Mouse (Mus musculus) neural tube, embryonic 14.5 days (tissue): Measurements from ENCODE around the gene Gm17581. TPM values are rescaled to one million over a fixed set of nuclear protein-coding genes. Genes with fewer than 3 reads are reported as not detected.

Source experiments
- ATAC-seq: fragments of 200-750 bp; cut with Nextera tagmentation; 2 replicates; pipeline ENCODE4 v1.8.0; 2017; ENCODE audit warnings: low read depth, mild to moderate bottlenecking, moderate TSS enrichment, moderate library complexity
- H3K27ac ChIP-seq: fragments of 300-500 bp; sonication (generic); 2 replicates; pipeline ENCODE4 v1.5.1; 2014; ENCODE audit warnings: low read depth, mild to moderate bottlenecking, control low read depth, low read length, moderate library complexity, mixed read lengths
- H3K27me3 ChIP-seq: fragments of 300-500 bp; sonication (generic); 2 replicates; pipeline ENCODE4 v1.6.1; 2014; ENCODE audit warnings: low read length; ENCODE audit not compliant: control insufficient read depth, insufficient read depth
- H3K36me3 ChIP-seq: fragments of 300-500 bp; sonication (generic); 2 replicates; pipeline ENCODE4 v1.6.1; 2014; ENCODE audit warnings: low read length, mixed read lengths; ENCODE audit not compliant: control insufficient read depth, insufficient read depth
- H3K4me1 ChIP-seq: fragments of 300-500 bp; sonication (generic); 2 replicates; pipeline ENCODE4 v1.6.1; 2014; ENCODE audit warnings: low read length; ENCODE audit not compliant: control insufficient read depth, insufficient read depth
- H3K4me2 ChIP-seq: fragments of 300-500 bp; sonication (generic); 2 replicates; pipeline ENCODE4 v1.6.1; 2014; ENCODE audit warnings: mild to moderate bottlenecking, low read depth, low read length, control low read depth
- H3K4me3 ChIP-seq: fragments of 300-500 bp; sonication (generic); 2 replicates; pipeline ENCODE4 v1.5.1; 2014; ENCODE audit warnings: low read depth, low read length, control low read depth, mixed read lengths
- H3K9ac ChIP-seq: fragments of 300-500 bp; sonication (generic); replicated peaks from 2 replicates; pipeline ENCODE4 v1.6.1; 2014; ENCODE audit warnings: low read depth, mild to moderate bottlenecking, control low read depth, low read length, mixed read lengths
- H3K9me3 ChIP-seq: fragments of 300-500 bp; sonication (generic); 2 replicates; pipeline ENCODE4 v1.6.1; 2016; ENCODE audit warnings: low read length; ENCODE audit not compliant: control insufficient read depth
- WGBS: fragments of 180-500 bp; shearing (Covaris S2); extraction: QIAGEN DNeasy Blood & Tissue Kit; methylation state at CpG from one replicate; pipeline ENCODE4 v1.1.7; 2014; 5-methylcytosine and 5-hydroxymethylcytosine counted together
- polyA plus RNA-seq: library from polyadenylated mRNA; unstranded; fragments of >200 nt; fragmentation: Nextera tagmentation; extraction: Ambion mirVana; gene quantifications from 2 replicates; pipeline ENCODE4 v1.2.1, GENCODE M21; 2014

The Gm17581 gene
- polyA plus RNA-seq, 1 experiment from 2014 or later = not detected

- H3K4me1 ChIP-seq = peaks cover 17% of the 10 kb centered on the region
- WGBS = 88% methylated on average over 4 of the region's 4 CpGs
Observed at GRCm38 (mm10) chr2:155689211-155689610, 46.5 kb downstream of the Gm17581 start.

GRCm38 (mm10) chr2:155687746-155688145, 47.9 kb downstream of the Gm17581 start:
- WGBS = 98% methylated on average over 11 of the region's 11 CpGs
- no peak for ATAC-seq
- Histone ChIP-seq H3K9ac (no peak overlapping the region), H3K4me3 (no peak overlapping the region), H3K27me3 (no peaks in the 10 kb centered on the region), H3K36me3 (no peaks in the 10 kb centered on the region), H3K4me1 (peaks cover 17% of the 10 kb centered on the region), H3K4me2 (no peak overlapping the region), H3K9me3 (no peaks in the 10 kb centered on the region), H3K27ac (no peak overlapping the region)

More at GRCm38 (mm10) chr2:155689211-155689610, 46.5 kb downstream of the Gm17581 start:
- Histone ChIP-seq H3K9ac (no peak overlapping the region), H3K4me2 (no peak overlapping the region), H3K27ac (no peak overlapping the region), H3K27me3 (no peaks in the 10 kb centered on the region), H3K36me3 (no peaks in the 10 kb centered on the region), H3K9me3 (no peaks in the 10 kb centered on the region), H3K4me3 (no peak overlapping the region)
- no peak for ATAC-seq

- 82% methylated on average over 5 of the region's 5 CpGs for WGBS
- no peak overlapping the region for H3K27ac ChIP-seq
- no peak for ATAC-seq
- no peak overlapping the region for H3K4me2 ChIP-seq
- no peak overlapping the region for H3K9ac ChIP-seq
- H3K4me3 ChIP-seq = no peak overlapping the region
- no peaks in the 10 kb centered on the region for H3K9me3 ChIP-seq
- no peaks in the 10 kb centered on the region for H3K27me3 ChIP-seq
- no peaks in the 10 kb centered on the region for H3K36me3 ChIP-seq
- peaks cover 17% of the 10 kb centered on the region for H3K4me1 ChIP-seq
Observed at GRCm38 (mm10) chr2:155686572-155686971, 49.1 kb downstream of the Gm17581 start.

Other genes with a start within 250 kb of the Gm17581 start
- 30.6 and 35.0 TPM in 2 replicates for gene Acss2, start 217.9 kb downstream of the Gm17581 start, polyA plus RNA-seq
- gene Ggt7, start 217.6 kb downstream of the Gm17581 start, polyA plus RNA-seq = 37.7 and 52.7 TPM in 2 replicates
- gene Gss, start 143.1 kb downstream of the Gm17581 start, polyA plus RNA-seq = 14.9 and 15.1 TPM in 2 replicates
- 0.50 and 0.52 TPM in 2 replicates for gene Myh7b, start 124.7 kb downstream of the Gm17581 start, polyA plus RNA-seq
- gene Trpc4ap, start 43.5 kb downstream of the Gm17581 start, polyA plus RNA-seq = 165 and 174 TPM in 2 replicates
- 38.2 and 42.3 TPM in 2 replicates for gene Edem2, start 6.4 kb downstream of the Gm17581 start, polyA plus RNA-seq
- 1.2 and 3.9 TPM in 2 replicates for gene Procr, start 15.3 kb upstream of the Gm17581 start, polyA plus RNA-seq
- gene Mmp24, start 39.5 kb upstream of the Gm17581 start, polyA plus RNA-seq = 18.5 and 20.0 TPM in 2 replicates
- 25.1 and 33.5 TPM in 2 replicates for gene BC029722, start 83.6 kb upstream of the Gm17581 start, polyA plus RNA-seq
- gene Eif6, start 91.1 kb upstream of the Gm17581 start, polyA plus RNA-seq = 133 and 153 TPM in 2 replicates
- 0.25 and 0.28 TPM in 2 replicates for gene Fam83c, start 99.0 kb upstream of the Gm17581 start, polyA plus RNA-seq
- gene Uqcc1, start 194.4 kb upstream of the Gm17581 start, polyA plus RNA-seq = 69.6 and 74.9 TPM in 2 replicates
- not detected in 2 replicates for gene Gm15557, start 204.9 kb upstream of the Gm17581 start, polyA plus RNA-seq
- gene Gdf5, start 209.5 kb upstream of the Gm17581 start, polyA plus RNA-seq = 0.40 and 0.59 TPM in 2 replicates
- gene Cep250, start 220.6 kb upstream of the Gm17581 start, polyA plus RNA-seq = 14.3 and 16.3 TPM in 2 replicates